Mouse (Mus musculus) left cerebral cortex, adult 2 months (tissue): ENCODE measurements around the gene Btbd9. TPM values are rescaled to one million over a fixed set of nuclear protein-coding genes. Genes with fewer than 3 reads are reported as not detected.
"Not testable (repeated sequence)": the region's sequence is repeated elsewhere in the genome, so short reads cannot be mapped to it uniquely, and the experiment has no call there.

ENCODE experiments used
- DNase-seq, 2 experiments: peaks; one replicate each; pipeline ENCODE4 v3.0.0; 2021 to 2022; ENCODE audit warnings: low spot score in 2 of 2, mixed read lengths in 1 of 2; ENCODE audit errors: extremely low spot score in 1 of 2
- H3K27ac ChIP-seq: fragments of 200-600 bp; 2 replicates; pipeline ENCODE4 v1.8.1; 2022
- H3K4me3 ChIP-seq: fragments of 200-600 bp; 2 replicates; pipeline ENCODE4 v1.8.1; 2022
- CTCF ChIP-seq: fragments of 200-600 bp; IDR thresholded peaks from 2 replicates; pipeline ENCODE4 v1.8.1; 2022; ENCODE audit warnings: antibody characterized with exemption, mild to moderate bottlenecking, moderate library complexity
- intact Hi-C: fragments of 180-260 bp; cut with DNase I; formaldehyde crosslinking; loops from one replicate; pipeline ENCODE4 v1.15.1; 2025
- long read RNA-seq, 2 experiments: library from polyadenylated mRNA; stranded (forward); transcript quantifications; one replicate each; pipeline ENCODE4 v2.0.0; 2021; ENCODE audit warnings: borderline mapping rate in 2 of 2
- total RNA-seq, 2 experiments: library from RNA; stranded (reverse); gene quantifications; 2 replicates each; pipeline ENCODE4 v1.2.3; 2021

Gene Btbd9
- 100 to 1,000 TPM; 102 to 104 TPM for total RNA-seq
- long read RNA-seq, experiment 1, full-length matches to known transcripts = 60 of 113 reads
- long read RNA-seq, experiment 1, partial matches to known transcripts = 15 of 113 reads
- long read RNA-seq, experiment 1, other reads (novel, unspliced or antisense) = 38 of 113 reads
- long read RNA-seq, experiment 2, full-length matches to known transcripts = 42 of 66 reads
- long read RNA-seq, experiment 2, partial matches to known transcripts = 6 of 66 reads
- long read RNA-seq, experiment 2, other reads (novel, unspliced or antisense) = 18 of 66 reads

GRCm38 (mm10) chr17:30575941-30576773, at the start of gene Btbd9:
Gene Btbd9 (minus strand): TSS chr17:30576488.
- no peak for TF ChIP-seq CTCF
- H3K4me3 ChIP-seq = peak within 1 kb of the TSS; percentile 91
- intact Hi-C loops = loop anchor here (2.0 to 10.0 kb wide), 3 partner anchors 51 to 571 kb away; partner anchors contain the start of gene Zfand3
- peak within 1 kb of the TSS; percentile 100 for H3K27ac ChIP-seq
- peak; percentile 94 to 97 for DNase-seq

- intact Hi-C loops = not testable (repeated sequence)
Observed at GRCm38 (mm10) chr17:30624132-30624531, 47.8 kb upstream of the Btbd9 start, which contains the start of gene Dnah8. Gene Dnah8 (plus strand): TSS chr17:30624354.

GRCm38 (mm10) chr17:30623200-30623599, 46.9 kb upstream of the Btbd9 start:
- intact Hi-C loops = no loop called here
- DNase-seq = no peak
- H3K4me3 ChIP-seq = no peak overlapping the region
- H3K27ac ChIP-seq = no peak overlapping the region
- TF ChIP-seq CTCF = no peak

More at GRCm38 (mm10) chr17:30624132-30624531, 47.8 kb upstream of the Btbd9 start, which contains the start of gene Dnah8:
- H3K4me3 ChIP-seq, DNase-seq, H3K27ac ChIP-seq: not testable (repeated sequence)

GRCm38 (mm10) chr17:30621450-30621849, 45.2 kb upstream of the Btbd9 start:
- intact Hi-C loops = no loop called here
- H3K27ac ChIP-seq = no peak overlapping the region
- no peak overlapping the region for H3K4me3 ChIP-seq
- DNase-seq = no peak
- no peak; the same call in 1 of the 2 replicates for TF ChIP-seq CTCF

GRCm38 (mm10) chr17:30620548-30620947, 44.3 kb upstream of the Btbd9 start:
- no peak overlapping the region for H3K27ac ChIP-seq
- DNase-seq = no peak
- H3K4me3 ChIP-seq = no peak overlapping the region
- intact Hi-C loops = no loop called here
- no peak for TF ChIP-seq CTCF

GRCm38 (mm10) chr17:30619153-30619552, 42.9 kb upstream of the Btbd9 start:
- DNase-seq = no peak
- Histone ChIP-seq H3K4me3 (no peak overlapping the region), H3K27ac (no peak overlapping the region)
- no peak for TF ChIP-seq CTCF
- intact Hi-C loops = no loop called here

GRCm38 (mm10) chr17:30618136-30618891, 42.0 kb upstream of the Btbd9 start:
- no peak for TF ChIP-seq CTCF
- Histone ChIP-seq H3K4me3 (no peak overlapping the region), H3K27ac (no peak overlapping the region)
- no peak for DNase-seq
- intact Hi-C loops = no loop called here

- no peak for DNase-seq
- H3K4me3 ChIP-seq = no peak overlapping the region
- intact Hi-C loops = no loop called here
- no peak overlapping the region for H3K27ac ChIP-seq
- TF ChIP-seq CTCF = no peak
Observed at GRCm38 (mm10) chr17:30616203-30616602, 39.9 kb upstream of the Btbd9 start.

GRCm38 (mm10) chr17:30613350-30613749, 37.1 kb upstream of the Btbd9 start:
- intact Hi-C loops = no loop called here
- no peak for TF ChIP-seq CTCF
- no peak for DNase-seq
- Histone ChIP-seq H3K27ac (no peak overlapping the region), H3K4me3 (no peak overlapping the region)

- peak overlapping the region; percentile 66 for H3K4me3 ChIP-seq
- peak; percentile 100 for DNase-seq
- H3K27ac ChIP-seq = peak overlapping the region; percentile 97
- no peak; the same call in 1 of the 2 replicates for TF ChIP-seq CTCF
- intact Hi-C loops = no loop called here
Observed at GRCm38 (mm10) chr17:30612075-30612859, 36.0 kb upstream of the Btbd9 start.
